Mouse (Mus musculus): Measurements from ENCODE around the gene Btnl1. TPM values are rescaled to one million over a fixed set of nuclear protein-coding genes. Genes with fewer than 3 reads are reported as not detected.

The Btnl1 gene
- total RNA-seq, 2 experiments from 2014 or later, result not detected

- Histone ChIP-seq H3K4me3 (no peak overlapping the region), H3K27ac (no peak overlapping the region)
- DNase-seq (ENCODE audit: low spot score in 2 of 2), result no peak
- TF ChIP-seq CTCF (conservative IDR thresholded peaks at IDR 0.05), result no peak
These were observed 11.9 kb upstream of the Btnl1 start for GRCm38 (mm10) chr17:34365031-34365430.

- Histone ChIP-seq H3K27ac (no peak overlapping the region), H3K4me3 (no peak overlapping the region)
- TF ChIP-seq CTCF (conservative IDR thresholded peaks at IDR 0.05), result no peak
- DNase-seq (ENCODE audit: low spot score in 2 of 2), result no peak
These were observed 6.4 kb upstream of the Btnl1 start for GRCm38 (mm10) chr17:34370563-34370962.

DNA sequence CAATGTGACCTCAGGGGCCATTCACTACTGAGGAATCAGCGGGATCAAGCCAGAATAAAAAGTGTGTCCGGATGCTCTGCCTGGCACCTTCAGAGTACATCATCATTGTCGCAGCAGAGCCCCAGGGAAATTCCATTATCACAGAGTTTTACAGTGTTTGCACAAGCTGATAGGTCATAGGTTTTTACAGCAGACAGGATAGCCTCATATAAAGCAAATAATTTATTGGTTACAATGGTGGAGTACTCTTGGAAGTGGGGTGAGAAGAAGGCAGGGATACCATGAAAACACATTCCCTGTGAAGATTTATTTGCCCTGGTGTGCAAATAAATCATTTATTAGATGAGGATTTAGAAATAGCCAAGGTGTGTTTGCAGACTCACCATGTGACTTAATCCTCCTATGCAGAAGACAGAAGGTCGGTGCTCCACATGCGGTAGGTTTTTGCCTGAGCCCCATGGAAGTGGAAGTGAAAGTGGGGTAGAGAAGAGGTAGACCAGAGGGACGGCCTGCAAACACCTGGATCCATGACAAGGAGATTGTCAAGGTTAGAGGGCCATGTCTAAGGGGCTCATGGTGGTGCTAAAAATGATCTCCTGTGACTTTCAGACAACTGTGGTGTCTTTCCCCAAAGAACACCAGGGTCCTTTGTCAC is 3.8 kb upstream of the Btnl1 start:
- no peak overlapping the region for H3K4me3 ChIP-seq
- DNase-seq (ENCODE audit: low spot score in 2 of 2), result no peak
- TF ChIP-seq CTCF (conservative IDR thresholded peaks at IDR 0.05), result no peak

GRCm38 (mm10) chr17:34377450-34378209 is 698 bp downstream of the Btnl1 start:
- H3K27ac ChIP-seq, result no peak overlapping the region
- TF ChIP-seq CTCF (conservative IDR thresholded peaks at IDR 0.05), result peak; percentile 33
- DNase-seq (ENCODE audit: low spot score in 2 of 2), result no peak
- no peak overlapping the region for H3K4me3 ChIP-seq

More for the DNA sequence above, 3.8 kb upstream of the Btnl1 start:
- no peak overlapping the region for H3K27ac ChIP-seq

- Histone ChIP-seq H3K27ac (no peak overlapping the region), H3K4me3 (no peak overlapping the region)
- DNase-seq (ENCODE audit: low spot score in 2 of 2), result no peak
- no peak for TF ChIP-seq CTCF (conservative IDR thresholded peaks at IDR 0.05)
These were observed 1.8 kb downstream of the Btnl1 start for GRCm38 (mm10) chr17:34378716-34379115.

DNA sequence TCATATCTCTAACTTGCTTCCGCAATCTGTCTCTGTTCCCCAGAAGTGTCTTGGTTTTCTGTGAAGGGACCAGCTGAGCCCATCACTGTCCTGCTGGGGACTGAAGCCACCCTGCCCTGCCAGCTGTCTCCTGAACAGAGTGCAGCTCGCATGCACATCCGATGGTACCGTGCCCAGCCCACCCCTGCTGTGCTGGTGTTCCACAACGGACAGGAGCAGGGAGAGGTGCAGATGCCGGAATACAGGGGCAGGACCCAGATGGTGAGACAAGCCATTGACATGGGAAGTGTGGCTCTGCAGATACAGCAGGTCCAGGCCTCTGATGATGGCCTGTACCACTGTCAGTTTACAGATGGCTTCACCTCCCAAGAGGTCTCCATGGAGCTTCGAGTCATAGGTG is 2.5 kb downstream of the Btnl1 start:
- TF ChIP-seq CTCF (conservative IDR thresholded peaks at IDR 0.05), result no peak
- Histone ChIP-seq H3K4me3 (no peak overlapping the region), H3K27ac (no peak overlapping the region)
- DNase-seq (ENCODE audit: low spot score in 2 of 2), result no peak

DNA sequence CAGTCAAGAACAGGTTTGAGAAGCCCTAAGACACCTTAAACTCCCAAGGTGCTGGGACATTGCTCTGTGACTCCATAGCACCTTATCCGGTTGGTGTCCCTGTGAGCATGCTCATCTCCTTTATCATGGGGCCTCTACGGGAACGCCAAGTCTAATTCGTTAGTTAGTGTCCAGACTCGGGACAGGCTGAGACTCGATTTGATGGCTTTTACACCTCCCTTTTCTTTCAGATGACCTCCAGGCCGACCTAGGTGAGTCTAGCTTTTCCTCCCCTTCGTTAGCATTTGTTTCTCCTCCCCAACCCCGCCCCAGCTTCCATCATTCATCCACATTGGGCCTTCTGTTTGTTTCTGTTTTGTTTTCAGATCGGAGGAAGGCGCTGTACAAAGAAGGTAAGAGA is 4.9 kb downstream of the Btnl1 start:
- Histone ChIP-seq H3K4me3 (no peak overlapping the region), H3K27ac (no peak overlapping the region)
- DNase-seq (ENCODE audit: low spot score in 2 of 2), result no peak
- no peak for TF ChIP-seq CTCF (conservative IDR thresholded peaks at IDR 0.05)

DNA sequence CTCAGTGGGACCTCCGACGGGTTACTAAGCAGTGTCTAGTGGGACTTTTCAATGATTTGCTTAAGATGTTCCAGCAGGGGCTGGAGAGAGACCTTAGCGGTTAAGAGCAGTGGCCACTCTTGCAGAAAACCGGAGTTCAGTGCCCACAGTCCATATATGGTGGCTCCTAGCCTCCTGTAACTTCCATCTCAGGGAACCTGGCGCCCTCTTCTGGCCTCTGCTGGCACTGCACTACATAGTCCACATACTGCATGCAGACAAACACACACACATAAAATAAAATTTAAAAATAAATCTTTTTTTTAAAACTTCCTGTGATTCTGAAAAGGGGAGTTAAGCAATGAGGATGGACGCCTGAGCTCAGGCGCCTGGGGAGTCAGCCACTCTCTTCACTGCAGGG is 6.3 kb downstream of the Btnl1 start:
- Histone ChIP-seq H3K27ac (no peak overlapping the region), H3K4me3 (no peak overlapping the region)
- TF ChIP-seq CTCF (conservative IDR thresholded peaks at IDR 0.05), result peak; percentile 43
- no peak for DNase-seq (ENCODE audit: low spot score in 2 of 2)

DNA sequence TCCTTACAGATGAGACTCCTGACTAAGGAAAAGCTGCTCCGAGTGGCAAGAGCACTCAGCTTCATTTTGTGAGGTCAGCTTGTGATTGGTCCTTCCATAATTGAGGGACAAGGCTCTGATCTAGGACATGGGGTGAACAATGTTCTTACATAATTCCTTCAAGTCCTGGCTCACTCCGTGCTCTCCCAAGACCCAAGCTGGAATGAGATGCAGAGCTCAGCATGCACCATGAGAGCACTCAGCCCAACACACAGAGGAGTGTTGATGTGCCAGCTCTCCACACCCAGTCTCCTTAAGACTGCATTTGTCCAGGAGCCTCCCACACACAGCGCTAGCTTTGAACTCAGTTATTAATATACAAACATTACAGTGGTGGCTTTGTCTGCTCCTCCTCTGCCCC is 7.8 kb downstream of the Btnl1 start:
- Histone ChIP-seq H3K4me3 (no peak overlapping the region), H3K27ac (no peak overlapping the region)
- no peak for DNase-seq (ENCODE audit: low spot score in 2 of 2)
- no peak for TF ChIP-seq CTCF (conservative IDR thresholded peaks at IDR 0.05)

DNA sequence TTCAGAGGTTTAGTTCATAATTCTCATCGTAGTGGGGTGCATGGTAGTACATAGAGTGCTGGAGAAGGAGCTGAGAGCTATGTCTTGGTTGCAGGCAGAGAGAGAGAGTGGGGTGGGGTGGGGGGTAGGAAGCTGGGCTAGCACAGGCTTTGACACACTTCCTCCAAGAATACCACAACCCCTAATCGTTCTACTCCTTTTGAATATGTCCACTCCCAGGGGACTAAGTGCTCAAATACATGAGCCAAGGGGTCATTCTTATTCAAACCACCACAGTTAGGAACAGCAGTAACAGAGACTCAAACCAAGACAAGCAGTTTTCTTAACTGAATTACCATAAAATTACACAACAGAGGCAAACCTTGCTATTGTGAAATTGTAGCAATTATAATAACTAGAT is 9.7 kb downstream of the Btnl1 start:
- no peak for TF ChIP-seq CTCF (conservative IDR thresholded peaks at IDR 0.05)

DNA sequence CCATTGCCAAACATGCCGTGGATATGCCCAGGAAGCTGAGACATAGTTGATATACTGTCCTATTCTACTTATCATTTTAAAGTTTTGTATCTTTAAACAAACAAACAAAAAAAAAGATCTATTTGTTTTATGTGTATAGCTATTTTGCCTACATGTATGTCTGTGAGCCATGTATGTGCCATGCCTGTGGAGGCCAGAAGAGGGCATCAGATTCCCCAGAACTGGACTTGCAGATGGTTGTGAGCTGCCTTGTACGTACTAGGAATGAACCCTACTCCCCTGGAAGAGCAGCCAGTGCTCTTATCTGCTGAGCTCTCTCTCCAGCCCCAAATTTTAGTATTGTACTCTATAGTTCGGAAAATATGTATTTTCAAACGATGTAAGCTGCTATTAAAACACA is 11.6 kb downstream of the Btnl1 start:
- peak; percentile 76 for TF ChIP-seq CTCF (conservative IDR thresholded peaks at IDR 0.05)
- peak in 1 of 2 experiments; percentile 20 for DNase-seq (ENCODE audit: low spot score in 2 of 2)
- Histone ChIP-seq H3K27ac (no peak overlapping the region), H3K4me3 (no peak overlapping the region)

More for the DNA sequence above, 9.7 kb downstream of the Btnl1 start:
- DNase-seq (ENCODE audit: low spot score in 2 of 2), result no peak
- no peak overlapping the region for H3K4me3 ChIP-seq
- no peak overlapping the region for H3K27ac ChIP-seq

GRCm38 (mm10) chr17:34391507-34391906 is 14.6 kb downstream of the Btnl1 start:
- no peak overlapping the region for H3K27ac ChIP-seq
- TF ChIP-seq CTCF (conservative IDR thresholded peaks at IDR 0.05), result no peak
- no peak for DNase-seq (ENCODE audit: low spot score in 2 of 2)
- no peak overlapping the region for H3K4me3 ChIP-seq

- no peak overlapping the region for H3K27ac ChIP-seq
- no peak for DNase-seq (ENCODE audit: low spot score in 2 of 2)
- no peak for TF ChIP-seq CTCF (conservative IDR thresholded peaks at IDR 0.05)
- peak overlapping the region; percentile 45 for H3K4me3 ChIP-seq
These were observed 15.4 kb downstream of the Btnl1 start for GRCm38 (mm10) chr17:34392321-34392720.

- Histone ChIP-seq H3K4me3 (no peak overlapping the region), H3K27ac (no peak overlapping the region)
- DNase-seq (ENCODE audit: low spot score in 2 of 2), result no peak
- peak; percentile 61 for TF ChIP-seq CTCF (conservative IDR thresholded peaks at IDR 0.05)
These were observed 20.4 kb downstream of the Btnl1 start for GRCm38 (mm10) chr17:34397357-34397756.
